Mouse (Mus musculus) gastrocnemius, postnatal 36 days (tissue): ENCODE results near the gene E330034G19Rik. TPM values are rescaled to one million over a fixed set of nuclear protein-coding genes. Genes with fewer than 3 reads are reported as not detected.
"Not testable (repeated sequence)": the region's sequence is repeated elsewhere in the genome, so short reads cannot be mapped to it uniquely, and the experiment has no call there.

Experiments used
- DNase-seq, 2 experiments: peaks; one replicate each; pipeline ENCODE4 v3.0.0; 2022
- intact Hi-C: fragments of 180-260 bp; cut with DNase I; formaldehyde crosslinking; loops from one replicate; pipeline ENCODE4 v1.15.1; 2025
- total RNA-seq, 2 experiments: library from RNA; stranded (reverse); gene quantifications; 2 replicates each; pipeline ENCODE4 v1.2.3; 2021

E330034G19Rik gene
- total RNA-seq, 2 experiments from 2014 or later = not detected

- intact Hi-C loops = no loop called here
- DNase-seq = no peak
These were observed 14.1 kb downstream of the E330034G19Rik start for GRCm38 (mm10) chr14:24307146-24307545.

DNA sequence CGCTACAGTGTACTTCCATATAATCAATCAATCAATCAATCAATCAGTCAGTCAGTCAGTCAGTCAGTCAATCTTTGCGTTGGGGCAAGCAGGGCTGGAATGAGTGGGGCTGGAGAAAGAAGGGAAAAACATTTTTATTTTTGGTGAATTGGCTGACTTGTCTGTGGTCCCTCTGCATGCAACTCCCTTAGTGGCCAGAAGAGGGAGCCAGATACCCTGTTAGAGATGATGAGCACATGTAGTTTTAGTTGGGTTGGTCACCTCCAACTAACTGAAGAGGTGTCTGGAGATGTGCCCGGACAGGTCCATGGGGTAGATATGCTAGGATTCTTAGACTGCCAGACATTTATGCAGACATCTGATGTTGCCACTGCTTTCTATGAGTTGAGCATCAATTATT is 18.1 kb downstream of the E330034G19Rik start:
- intact Hi-C loops = no loop called here
- peak; percentile 18 to 42 for DNase-seq

DNA sequence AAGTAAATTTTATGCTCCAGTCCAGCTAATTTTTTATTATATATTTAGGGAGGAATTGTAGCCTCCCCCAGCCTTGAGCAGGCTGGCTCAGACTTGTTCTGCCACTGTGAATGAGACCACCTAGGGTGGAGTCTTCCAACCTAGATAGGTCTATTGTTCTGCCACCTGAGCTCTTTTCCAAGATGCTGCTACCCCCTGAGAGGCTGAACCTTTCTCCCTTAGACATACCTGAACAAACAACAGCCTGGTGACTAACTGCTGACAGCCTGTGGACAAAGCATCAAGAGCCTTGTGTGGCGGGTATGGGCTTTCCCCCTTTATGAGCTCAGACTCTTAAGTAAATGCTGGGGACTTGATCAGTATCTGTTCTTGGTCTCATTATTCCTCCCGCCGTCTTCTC is 54.0 kb downstream of the E330034G19Rik start:
- DNase-seq, intact Hi-C loops: not testable (repeated sequence)

DNA sequence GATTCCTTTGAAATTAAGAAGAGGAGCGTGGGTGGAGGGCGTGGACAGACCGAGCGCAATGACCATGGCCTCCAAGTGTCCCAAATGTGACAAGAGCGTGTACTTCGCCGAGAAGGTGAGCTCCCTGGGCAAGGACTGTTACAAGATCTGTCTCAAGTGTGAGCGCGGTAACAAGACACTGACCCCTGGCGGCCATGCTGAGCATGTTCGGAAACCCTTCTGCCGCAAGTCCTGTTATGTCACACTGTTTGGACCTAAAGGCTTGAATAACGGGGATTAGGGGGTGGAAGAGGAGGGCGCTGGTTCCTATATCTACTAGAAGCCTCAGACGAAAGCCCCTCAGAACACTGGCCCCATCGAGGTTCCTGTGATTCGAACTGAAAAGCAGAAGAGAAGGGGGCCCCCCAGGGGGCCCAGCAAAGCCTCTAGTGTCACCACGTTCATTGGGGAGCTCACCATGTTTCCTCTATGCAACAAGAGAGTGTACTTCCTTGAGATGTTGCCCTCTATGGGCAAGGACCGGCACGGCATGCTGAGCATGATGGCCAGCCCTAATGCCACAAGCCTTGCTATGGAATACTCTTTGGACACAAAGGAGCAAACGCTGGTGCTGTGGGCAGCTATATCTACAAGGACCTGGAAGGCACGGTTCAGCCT is 65.4 kb downstream of the E330034G19Rik start:
- DNase-seq = no peak
- intact Hi-C loops = no loop called here

Other genes starting within 250 kb of the E330034G19Rik start
- gene Dlg5, start 47.3 kb upstream of the E330034G19Rik start, total RNA-seq = 1 to 10 TPM; 4.3 to 4.5 TPM
- gene Polr3a, start 193.8 kb downstream of the E330034G19Rik start, total RNA-seq = 1 to 10 TPM; 6.2 to 9.0 TPM
- 100 to 1,000 TPM; 605 to 696 TPM for gene Rps24, start 193.9 kb downstream of the E330034G19Rik start, total RNA-seq